Mouse (Mus musculus): Measurements from ENCODE around the gene Mxi1.
"Not testable (repeated sequence)": the region's sequence is repeated elsewhere in the genome, so short reads cannot be mapped to it uniquely, and the experiment has no call there.

Gene Mxi1

DNA sequence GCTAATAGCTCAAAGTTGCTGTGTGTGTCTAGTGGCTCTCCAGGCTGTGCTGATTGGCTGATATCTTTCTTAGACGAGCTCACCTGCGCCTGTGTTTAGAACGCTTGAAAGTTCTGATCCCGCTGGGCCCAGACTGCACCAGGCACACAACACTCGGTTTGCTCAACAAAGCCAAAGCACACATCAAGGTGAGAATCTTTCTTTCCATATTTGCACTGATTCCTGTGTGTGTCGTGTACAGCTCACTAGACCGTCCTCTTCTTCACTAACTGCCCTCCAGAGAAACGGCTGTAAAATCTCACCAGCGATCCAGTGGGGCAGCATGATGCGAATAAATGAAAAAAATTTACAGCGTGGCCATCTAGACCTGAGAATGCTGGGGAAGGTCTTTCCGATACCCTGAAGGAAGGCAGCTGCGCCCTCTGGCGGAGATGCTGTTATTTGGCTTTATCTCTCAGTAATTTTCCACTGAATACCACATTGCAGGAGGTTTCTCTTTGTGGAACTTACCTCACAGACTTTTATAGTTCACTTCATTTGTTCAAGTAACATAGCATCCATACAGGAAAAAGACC lies 59.2 kb downstream of the Mxi1 start:
- DNase-seq, result peak; percentile 91

DNA sequence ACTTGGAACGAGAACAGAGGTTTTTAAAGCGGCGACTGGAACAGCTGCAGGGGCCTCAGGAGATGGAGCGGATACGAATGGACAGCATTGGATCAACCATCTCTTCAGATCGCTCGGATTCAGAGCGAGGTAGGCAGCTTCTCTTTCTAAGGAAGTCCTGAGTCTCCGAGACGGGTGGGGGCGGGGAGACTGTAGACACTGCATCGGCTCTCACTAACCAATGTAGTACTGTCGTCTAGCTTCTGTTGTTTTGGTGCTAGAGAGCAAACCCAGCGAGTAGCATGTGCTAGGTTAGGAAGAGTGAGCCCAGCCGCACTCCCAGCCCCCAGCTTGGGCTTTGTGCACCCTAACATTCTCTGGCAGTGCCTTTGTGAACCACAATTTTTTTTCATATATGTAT lies 59.9 kb downstream of the Mxi1 start:
- no peak for DNase-seq

DNA sequence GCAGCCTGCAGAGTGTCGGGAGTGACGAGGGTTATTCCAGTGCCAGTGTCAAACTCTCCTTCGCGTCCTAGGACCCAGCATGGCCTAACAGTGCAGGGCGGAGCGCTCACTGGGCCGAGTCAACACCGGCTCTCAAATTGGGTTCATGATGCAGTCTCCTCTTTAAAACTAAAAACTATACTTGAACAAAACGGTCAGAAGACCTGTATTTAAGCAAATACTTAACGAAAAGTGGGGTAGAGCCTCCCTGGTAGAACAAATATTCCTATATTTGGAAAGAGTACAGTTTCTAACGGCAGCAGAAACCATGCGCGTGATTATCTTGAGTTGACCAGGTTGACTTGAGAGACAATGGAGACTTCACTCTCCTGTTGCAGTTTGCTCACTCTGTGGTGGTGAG lies 61.3 kb downstream of the Mxi1 start, which contains the start of gene Gm10197:
Gene Gm10197 (minus strand): TSS at position 101 of the 400 bp plus-strand sequence.
- no peak for DNase-seq

- no peak for DNase-seq
Observed at GRCm38 (mm10) chr19:53373570-53373969, 63.3 kb downstream of the Mxi1 start.

- no peak for DNase-seq
Observed at GRCm38 (mm10) chr19:53375299-53375698, 65.0 kb downstream of the Mxi1 start.

- DNase-seq, result peak; percentile 57
Observed at GRCm38 (mm10) chr19:53375816-53376215, 65.5 kb downstream of the Mxi1 start.

- DNase-seq, result no peak
Observed at GRCm38 (mm10) chr19:53377652-53378051, 67.3 kb downstream of the Mxi1 start.

DNA sequence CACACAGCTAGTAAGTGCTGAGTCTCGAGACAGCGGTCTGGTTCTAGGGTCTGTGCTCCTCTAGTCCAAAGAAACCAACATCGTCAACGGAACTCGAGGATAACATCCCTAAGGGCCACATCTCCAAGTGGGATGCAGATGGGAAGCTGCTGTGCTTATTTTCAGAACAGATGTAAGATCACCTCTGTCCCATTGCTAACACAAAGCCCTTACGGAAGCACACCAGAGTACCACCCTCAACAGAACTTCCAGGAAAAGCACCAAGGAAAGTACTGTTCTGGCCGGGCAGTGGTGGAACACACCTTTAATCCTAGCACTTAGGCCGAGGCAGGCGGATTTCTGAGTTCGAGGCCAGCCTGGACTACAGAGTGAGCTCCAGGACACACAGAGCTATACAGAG lies 68.1 kb downstream of the Mxi1 start:
- no peak for DNase-seq

DNA sequence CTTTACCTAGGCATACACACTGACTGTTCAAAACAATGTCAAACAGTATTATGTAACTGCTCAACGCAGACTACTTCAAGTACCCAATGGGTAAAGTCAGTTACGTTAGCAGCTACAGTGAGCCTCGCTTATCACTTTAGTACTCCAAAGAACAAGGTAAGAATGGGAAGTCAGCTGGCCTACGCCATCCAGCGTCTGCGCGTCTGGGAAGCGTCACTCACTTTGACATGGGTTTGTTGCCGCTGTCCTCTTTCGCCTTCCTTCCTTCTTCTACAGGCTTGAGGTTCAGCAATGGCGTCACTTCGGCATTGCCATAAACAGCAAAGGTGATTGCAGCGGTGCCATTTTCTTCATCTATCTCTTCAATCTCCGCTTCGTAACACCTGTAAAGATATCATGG lies 73.0 kb downstream of the Mxi1 start:
- DNase-seq, result no peak

GRCm38 (mm10) chr19:53389417-53389816 lies 79.1 kb downstream of the Mxi1 start:
- DNase-seq, result no peak

DNA sequence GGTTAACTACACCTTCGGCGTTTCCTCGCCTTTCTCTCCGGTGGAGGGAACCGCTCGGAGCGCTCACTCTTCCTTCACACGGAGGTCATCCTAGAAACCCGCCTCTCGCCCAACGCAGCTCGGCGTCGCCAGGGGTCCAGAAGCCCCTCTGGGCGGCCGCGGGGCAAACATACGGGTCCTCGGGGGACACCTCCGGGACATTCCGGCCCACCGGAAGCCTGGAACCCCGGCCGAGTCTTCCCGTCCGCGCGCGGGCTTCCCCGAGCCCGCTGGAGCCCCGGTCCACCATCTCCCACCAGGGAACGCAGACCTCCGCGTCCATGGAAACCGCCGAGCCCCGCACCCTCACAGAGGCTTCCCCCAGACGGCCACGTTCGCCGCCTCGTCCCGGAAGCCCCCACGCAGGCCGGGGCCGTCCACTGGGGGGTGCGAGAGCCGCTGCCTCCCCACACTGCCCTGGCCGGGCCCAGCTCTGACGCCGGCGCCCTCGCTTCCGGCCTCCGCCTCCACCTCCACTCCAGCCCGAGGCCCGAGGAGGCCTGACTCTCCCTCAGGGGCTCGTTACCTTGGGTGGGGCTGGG lies 79.6 kb downstream of the Mxi1 start:
- no peak for DNase-seq

- DNase-seq, result peak; percentile 100
Observed at GRCm38 (mm10) chr19:53390495-53391007, 80.2 kb downstream of the Mxi1 start, which contains the start of gene Smndc1. Smndc1 (minus strand) TSS chr19:53390578.

- DNase-seq, result no peak
Observed at GRCm38 (mm10) chr19:53391386-53391785, 81.1 kb downstream of the Mxi1 start.

GRCm38 (mm10) chr19:53391787-53392186 lies 81.5 kb downstream of the Mxi1 start:
- DNase-seq, result no peak

GRCm38 (mm10) chr19:53392781-53393343 lies 82.5 kb downstream of the Mxi1 start:
- DNase-seq, result no peak

- DNase-seq, result no peak
Observed at GRCm38 (mm10) chr19:53393646-53394045, 83.3 kb downstream of the Mxi1 start.

GRCm38 (mm10) chr19:53394552-53394951 lies 84.2 kb downstream of the Mxi1 start:
- DNase-seq, result peak; percentile 65

GRCm38 (mm10) chr19:53394956-53395355 lies 84.6 kb downstream of the Mxi1 start:
- DNase-seq, result not testable (repeated sequence)

- not testable (repeated sequence) for DNase-seq
Observed at GRCm38 (mm10) chr19:53395805-53396204, 85.5 kb downstream of the Mxi1 start.

GRCm38 (mm10) chr19:53397451-53398233 lies 87.3 kb downstream of the Mxi1 start:
- no peak for DNase-seq

- no peak for DNase-seq
Observed at GRCm38 (mm10) chr19:53399213-53399612, 88.9 kb downstream of the Mxi1 start.

- DNase-seq, result no peak
Observed at GRCm38 (mm10) chr19:53400332-53401110, 90.2 kb downstream of the Mxi1 start.
